Mouse (Mus musculus): Measurements from ENCODE around the gene Insig1.

- TF ChIP-seq CTCF (IDR thresholded peaks at IDR 0.05; ENCODE audit: extremely low read depth, insufficient read depth, low read length) (no peak), POLR2A (IDR thresholded peaks at IDR 0.05; ENCODE audit: extremely low read depth, insufficient read depth, low read length) (no peak)
Measured at GRCm38 (mm10) chr5:28033826-28034225, 37.3 kb upstream of the Insig1 start.

All from cortical plate, adult 2 months (tissue).